Mouse (Mus musculus): ENCODE measurements at regions not wholly inside any gene's neighbourhood (a gene's known extent, or its start where the extent isn't known, plus 50 kb on each side); places are given as distances from the start of the nearest gene placed in this dataset.

DNA sequence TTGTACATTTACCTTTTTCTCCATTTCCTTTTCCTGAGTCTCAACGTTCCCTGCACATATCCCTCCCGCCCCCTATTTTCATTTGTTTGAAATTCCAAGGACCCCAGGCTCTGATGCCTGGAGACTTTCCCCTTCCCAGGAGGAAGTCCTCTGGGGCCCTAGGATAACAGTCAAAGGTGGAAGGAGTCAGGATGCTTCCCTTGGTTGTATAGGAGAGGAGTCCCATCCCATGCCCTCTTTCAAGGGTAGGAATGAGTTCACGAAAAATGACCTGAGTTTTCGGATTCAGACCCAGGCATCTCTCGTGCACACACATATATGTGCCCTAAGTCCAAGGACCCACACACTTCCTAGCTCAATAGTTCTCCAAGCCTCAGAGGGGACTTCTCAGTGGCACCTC is 143.3 kb upstream of the Zfp703 start:
- no peak for TF ChIP-seq CTCF (IDR thresholded peaks at IDR 0.05; ENCODE audit: low read depth)
- no peak for TF ChIP-seq EP300 (IDR thresholded peaks at IDR 0.05; ENCODE audit: low read depth)
